Mouse (Mus musculus): ENCODE measurements around the gene Def8.
"Not testable (repeated sequence)": the region's sequence is repeated elsewhere in the genome, so short reads cannot be mapped to it uniquely, and the experiment has no call there.

Def8 gene

DNA sequence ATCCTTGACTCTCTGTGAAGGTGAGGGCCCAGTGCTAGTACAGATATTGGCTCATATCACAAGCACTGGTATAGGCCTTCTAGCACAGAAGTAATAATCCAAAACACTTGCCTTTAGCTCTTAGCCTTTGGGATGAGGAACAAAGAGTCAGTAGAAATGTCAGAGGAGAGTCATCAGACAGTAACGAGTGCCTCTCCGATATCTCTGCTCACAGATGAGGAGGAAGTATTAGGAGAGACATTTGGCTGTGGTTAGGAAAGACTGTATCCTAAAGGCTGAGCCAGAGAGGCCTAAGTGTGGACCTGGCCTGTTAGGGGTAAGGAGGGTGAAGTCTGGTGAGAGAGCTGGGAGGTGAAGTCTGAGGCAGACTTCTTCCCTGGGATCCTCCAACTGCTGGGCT lies 18.5 kb downstream of the Def8 start:
- no peak for DNase-seq

DNA sequence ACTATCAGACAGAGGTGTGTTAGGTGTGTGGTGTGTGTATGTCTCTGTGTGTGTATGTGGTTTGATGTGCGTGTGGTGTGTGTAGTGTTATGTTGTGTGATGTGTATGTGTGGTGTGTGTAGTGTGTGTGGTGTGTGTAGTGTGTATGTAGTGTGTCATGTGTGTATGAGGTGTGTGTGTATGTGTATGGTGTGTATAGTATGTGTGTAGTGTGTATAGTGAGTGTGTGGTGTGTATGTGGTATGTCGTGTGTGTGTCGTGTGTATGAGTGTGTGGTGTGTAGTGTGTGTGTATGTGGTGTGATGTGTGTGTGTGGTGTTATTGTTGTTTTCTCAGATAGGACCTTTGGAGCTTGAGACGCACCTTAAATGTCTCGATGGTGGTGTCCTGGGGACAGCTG lies 19.0 kb downstream of the Def8 start:
- DNase-seq, result no peak

DNA sequence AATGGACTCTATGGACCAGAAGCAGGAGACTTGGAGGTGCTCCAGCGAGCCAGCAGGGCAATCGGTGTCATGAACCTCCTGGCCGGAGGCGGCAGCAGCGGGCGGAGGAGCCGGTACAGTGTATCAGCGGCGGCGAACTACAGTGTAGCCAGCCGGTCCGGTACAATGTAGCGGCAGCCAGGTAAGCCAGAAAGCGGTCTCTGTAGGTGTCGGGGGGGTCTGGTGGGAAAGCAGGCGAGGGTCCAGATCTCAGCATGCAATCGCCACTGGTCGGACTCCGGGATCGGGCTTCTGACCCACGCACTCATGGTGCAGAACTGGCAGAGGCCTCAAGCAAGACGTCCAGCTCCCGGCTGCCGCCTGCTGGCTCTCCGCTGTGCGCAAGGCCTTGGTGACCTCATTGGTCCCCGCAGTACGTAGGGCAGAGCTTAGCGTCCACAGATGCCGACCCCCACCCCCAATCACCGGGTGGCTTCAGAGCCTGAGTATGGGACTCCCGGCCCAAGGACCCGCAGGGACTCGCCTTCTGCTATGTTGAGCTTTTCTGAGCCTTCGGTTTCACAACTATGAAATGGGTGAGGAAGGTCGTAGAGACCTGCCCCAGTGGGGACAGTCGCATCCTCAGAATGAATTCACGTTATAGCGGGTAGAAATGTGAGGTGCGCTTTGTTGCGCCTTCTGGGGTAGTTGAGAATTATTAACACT lies 19.7 kb downstream of the Def8 start:
- peak; percentile 94 for DNase-seq

DNA sequence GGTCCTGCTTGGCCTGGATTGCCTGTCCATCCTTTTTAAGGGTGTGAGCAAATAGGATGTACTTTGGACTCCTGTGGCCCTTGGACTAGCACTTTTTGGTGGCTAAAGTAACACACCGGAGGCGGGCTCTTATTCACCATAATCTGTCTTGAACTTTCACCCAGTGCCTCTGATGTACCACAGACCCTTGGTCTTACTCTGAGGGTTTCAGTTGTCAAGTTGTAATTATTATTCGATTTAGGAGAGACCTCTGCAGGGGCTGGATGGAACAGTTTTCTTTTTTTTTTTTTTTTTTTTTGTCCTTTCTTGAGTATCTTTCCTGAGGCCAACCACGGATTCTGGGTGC lies 20.2 kb downstream of the Def8 start:
- no peak for DNase-seq

DNA sequence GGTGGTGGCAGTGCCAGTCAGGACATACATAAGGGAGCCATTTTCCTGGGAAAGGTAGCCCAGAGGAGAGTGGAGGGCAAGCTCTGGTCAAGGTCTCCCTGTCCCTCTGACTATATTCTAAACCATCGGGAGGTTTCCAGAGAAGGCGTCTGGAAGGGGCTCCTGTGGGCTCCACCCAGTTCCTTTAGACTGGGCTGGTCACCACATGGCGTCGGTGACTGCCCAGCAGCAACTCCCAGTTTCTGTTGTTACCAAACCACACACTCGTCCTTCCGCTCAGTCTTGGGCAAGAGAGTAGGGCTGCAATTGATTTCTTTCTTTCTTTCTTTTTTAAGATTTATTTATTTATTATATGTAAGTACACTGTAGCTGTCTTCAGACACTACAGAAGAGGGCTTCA lies 20.8 kb downstream of the Def8 start:
- no peak for DNase-seq

DNA sequence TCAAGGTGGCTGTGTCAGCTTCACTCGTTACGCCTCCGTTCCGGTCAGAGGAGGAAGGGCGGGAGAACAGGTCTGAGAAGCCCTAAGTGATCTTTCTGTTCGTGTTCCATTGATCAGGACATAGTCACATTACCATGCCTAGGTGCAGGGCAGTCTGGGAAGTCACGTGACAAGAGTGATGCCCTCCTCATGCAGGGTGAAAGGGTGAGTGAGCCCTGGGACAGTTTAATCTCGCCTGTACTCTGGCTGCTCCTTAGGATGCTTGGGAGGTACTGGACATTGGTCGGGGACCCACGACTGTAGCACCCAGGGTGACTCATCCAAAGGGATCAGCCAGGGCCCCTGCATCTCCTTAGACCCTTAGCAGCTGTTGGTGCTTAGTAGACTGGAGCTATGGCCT lies 22.7 kb downstream of the Def8 start:
- DNase-seq, result no peak

DNA sequence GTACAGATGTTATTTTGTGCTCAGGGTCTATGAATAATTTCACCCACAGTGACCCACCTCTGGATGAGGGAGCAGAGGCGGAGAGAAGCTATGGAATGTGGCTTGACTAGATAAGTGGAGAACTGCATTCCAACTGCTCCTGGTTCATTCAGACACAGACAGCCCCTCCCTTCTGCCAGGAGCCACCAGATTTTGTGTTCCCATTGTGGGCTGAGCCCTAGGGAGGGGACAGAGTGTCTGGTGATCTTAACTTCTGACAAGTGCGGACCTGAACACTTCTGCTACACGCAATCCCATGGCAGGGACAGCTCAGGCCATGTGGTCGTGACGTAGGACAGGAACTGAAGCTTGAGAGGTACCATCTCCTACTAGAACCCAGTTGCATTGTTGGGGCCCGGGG lies 23.5 kb downstream of the Def8 start:
- no peak for DNase-seq

DNA sequence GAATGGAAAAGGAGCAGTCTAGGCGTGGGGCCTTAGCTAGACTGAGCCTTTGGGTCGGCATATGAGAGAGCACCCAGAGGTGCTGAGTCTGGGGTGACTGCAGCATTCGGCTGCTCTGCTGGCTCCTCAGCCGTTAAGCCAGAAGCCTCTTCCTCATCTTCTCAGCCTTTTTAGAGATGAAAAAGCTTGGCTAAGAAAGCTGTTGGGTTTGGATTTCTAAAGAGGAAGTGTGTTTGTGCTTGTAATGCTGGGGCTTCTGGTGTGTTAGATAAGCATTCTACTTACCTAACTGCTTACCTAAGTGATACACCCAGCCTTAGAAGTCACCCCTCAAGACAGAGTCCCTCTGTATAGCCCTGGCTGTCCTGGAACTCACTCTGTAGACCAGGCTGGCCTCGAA lies 27.5 kb downstream of the Def8 start:
- no peak for DNase-seq

DNA sequence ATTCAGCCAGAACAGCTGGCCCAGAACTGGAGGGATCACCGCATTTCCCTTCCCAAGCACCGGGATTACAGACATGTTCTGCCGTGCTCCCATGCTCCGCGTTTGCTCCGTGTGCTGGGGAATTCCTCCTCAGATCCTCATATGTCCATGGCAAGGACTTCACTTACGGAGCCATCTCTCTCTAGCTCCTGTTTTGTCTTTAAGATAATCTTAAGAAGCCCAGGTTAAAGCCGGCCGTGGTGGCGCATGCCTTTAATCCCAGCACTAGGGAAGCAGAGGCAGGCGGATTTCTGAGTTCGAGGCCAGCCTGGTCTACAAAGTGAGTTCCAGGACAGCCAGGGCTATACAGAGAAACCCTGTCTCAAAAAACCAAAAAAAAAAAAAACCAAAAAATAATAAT lies 28.4 kb downstream of the Def8 start:
- not testable (repeated sequence) for DNase-seq

DNA sequence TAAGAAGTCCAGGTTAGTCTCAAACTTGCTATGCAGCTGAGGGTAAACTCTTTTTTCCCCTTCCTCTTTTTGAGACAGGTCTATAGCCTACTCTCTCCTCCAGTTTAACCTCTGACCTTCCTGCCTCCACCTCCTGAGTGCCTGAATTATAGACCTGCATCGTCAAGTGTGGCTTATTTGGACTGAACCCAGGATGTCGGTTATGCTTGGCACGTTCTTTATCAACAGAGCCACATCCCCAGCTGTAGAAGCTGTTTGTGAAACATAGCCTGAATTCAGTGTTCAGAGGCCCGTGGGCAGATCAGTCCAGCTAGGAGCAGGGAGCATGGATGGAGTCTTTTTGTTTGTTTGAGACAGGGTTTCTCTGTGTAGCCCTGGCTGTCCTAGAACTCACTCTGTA lies 28.8 kb downstream of the Def8 start:
- no peak for DNase-seq

DNA sequence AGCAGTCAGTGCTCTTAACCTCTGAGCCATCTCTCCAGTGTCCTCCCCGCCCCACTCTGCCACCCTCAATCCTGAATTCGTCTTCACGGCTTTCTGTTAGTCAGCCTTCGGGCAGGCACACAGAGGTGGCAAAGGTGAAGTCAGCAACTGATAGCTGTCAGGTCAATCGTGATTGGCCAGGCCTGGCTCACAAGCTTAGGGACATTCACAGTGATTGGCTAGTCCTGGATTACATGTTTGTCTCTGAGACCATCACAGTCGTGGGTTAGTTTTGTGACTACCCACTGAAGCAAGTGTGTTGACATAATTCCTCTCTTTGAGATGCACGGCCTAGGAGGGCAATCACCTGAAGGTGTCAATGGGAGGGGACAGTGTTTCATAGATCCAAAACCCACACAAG lies 30.0 kb downstream of the Def8 start:
- no peak for DNase-seq

DNA sequence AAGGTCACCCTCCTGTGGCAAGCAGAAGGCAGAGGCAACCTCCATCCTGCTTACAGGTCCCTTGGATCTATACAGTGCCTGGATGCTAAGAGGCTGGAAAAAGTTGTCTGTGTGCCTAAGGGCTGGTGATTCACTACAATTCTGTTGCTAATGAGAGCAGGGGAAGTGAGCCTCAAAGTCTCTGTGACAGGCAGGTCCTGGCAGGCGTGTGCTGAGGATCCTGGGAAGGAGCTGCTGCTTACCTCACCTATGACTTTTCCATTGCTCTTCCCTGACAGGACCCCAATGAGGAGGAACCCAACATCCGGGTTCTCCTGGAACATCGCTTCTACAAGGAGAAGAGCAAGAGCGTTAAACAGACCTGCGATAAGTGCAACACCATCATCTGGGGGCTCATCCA lies 30.6 kb downstream of the Def8 start:
- no peak for DNase-seq

DNA sequence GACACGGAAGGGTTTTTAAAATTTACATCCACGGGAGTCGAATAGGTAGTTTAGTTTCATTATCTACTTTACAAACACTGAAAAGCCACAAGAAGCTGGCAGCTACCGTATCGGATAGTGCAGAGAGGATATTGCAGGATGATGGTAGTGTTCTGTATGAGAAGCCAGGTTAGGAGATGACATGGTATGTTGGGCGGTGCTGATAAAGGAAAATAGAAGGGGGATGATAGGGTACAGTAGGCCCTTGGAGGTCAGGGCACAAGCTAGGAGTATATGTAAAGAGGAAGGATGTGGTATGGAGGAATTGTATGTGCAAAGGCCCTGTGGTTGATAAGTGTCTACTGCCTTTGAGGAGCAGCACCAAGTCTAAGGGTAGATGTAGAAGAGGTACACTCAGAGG lies 31.2 kb downstream of the Def8 start:
- DNase-seq, result no peak

DNA sequence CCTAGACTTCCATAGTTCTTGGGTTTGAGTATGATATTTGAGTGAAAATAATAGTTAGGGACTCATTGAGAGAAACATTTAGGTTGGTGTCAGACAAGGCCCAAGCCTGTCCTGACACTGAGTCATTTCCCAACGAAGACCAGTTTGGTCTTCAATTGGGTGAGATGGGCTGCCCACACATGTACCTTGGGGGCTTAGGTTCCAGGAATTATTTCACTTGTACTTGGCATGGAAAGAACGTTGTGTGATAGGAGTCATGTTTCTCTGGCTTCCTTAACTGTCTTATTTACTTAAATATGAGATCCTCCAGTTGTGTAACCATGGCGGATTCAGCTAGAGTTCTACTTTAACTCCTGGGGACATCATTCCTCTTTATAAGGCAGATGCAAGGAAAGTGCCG lies 40.3 kb downstream of the Def8 start:
- no peak for DNase-seq

DNA sequence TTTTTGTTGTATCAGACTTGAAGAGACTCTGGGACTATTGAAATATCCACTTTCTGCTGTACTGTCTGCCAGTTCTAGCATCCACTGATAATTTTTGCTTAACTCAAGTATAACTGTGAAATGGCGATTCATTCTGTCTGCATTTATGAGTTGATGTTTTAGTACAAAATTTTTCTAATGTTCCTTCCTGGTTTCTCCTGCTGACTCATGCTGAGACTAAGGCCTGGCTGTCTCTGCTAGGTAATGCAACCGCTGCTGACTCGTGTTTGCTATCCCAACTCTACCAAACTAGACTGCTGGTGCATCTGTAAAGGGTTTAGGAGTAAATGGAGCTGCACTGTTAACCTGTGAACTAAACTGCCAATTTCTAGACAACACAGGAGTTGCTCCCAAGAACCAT lies 44.1 kb downstream of the Def8 start:
- no peak for DNase-seq

DNA sequence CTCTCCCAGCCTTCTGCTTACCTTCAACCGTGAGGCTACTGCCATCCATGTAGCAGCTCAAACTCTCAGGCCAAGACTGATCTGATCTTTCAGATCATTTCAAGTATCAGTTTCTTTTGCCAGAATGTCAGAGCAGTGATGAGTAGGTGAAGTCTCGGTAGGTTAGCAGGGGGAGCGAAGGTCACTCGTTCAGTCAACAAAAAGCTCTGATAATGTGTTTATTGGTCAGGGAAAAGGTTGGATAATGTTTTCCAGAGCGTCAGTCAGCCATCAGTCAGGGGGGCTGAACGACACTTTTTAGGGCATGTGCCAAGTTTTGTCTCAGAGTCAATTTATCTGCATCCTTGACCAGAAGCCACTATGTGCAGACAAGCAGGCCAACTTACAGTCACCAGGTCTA lies 49.7 kb downstream of the Def8 start:
- not testable (repeated sequence) for DNase-seq

DNA sequence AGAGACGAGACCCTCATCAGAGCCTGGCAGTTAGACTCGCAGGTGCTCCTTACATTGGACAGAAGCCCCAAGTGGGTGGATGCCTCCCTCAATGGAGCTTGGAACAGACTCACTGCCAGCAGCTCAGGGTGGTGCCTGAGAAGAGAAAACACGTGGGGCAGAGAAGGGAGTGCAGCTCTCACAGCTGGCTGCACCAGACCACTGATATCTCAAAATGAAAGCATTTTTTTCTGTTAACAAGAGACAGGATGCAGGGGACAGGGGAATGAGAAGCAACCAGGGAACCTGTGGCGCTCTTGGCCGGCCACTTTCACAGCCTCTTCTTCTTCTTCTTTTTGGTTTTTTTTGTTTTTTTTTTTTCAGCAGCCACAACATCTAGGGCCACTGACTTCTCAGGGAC lies 51.2 kb downstream of the Def8 start:
- DNase-seq, result not testable (repeated sequence)

DNA sequence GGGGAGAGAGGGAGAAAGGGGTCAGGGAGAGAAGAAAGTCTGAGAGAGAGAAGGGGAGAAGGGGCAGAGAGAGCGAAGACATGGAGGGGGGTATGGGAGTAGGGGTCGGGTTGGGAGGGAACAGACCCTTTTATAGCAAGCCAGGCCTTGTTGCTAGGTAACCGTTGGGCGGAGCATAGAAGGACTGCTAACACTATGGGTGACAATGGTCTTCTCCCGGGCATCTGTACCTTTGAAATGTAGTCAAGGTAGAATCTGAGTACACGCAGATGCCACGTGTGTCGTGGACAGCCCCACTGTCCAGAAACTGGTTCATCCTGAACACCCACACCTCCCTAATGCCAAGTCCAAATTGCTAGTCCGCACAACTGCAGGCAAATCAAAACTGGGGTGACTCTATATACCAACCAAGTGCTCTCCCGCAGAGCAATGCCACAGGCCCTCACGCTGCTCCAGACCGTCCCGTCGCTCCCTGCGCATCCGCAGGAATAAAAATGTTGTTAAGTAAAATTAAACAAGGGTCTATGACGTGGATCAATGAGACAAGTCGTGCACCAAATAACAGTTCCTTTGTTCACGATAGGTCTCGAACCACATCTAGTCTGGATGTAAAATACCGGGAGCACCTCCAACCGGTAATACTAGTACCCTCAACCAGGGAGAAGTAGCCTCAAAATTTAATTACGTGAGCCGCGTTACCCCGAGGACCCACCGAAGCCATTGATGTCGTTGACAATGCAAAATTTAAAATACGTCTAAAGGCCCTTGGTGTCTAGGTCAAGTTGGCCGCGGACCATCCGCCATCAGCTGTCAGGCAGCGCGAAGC lies 53.8 kb downstream of the Def8 start:
- DNase-seq, result peak; percentile 14

DNA sequence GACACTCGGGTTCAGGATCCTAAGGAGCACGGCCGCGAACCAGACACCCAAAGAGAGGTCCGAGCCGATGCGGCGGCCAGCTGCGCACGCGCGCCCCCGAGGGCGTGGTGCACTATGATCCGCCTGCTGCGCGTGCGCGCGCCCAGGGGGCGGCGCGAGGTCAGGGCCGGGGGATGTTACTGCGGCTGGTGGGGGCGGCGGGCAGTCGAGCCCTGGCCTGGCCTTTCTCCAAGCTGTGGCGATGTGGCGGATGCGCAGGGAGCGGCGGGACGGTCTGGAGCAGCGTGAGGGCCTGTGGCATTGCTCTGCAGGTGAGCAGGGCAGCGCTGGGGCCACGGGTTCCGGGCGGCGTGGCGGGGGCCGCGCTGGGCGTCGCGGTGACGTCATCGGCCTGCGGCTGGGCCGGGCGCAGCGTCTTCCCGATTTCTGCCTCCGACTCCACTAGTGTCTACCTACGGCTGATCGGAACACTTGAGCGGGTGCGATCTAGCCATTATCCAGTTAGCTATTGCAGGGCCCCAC lies 54.5 kb downstream of the Def8 start, which contains the start of gene Afg3l1:
Afg3l1 (plus strand) TSS at position 167 of the 522 bp plus-strand sequence.
- peak; percentile 93 for DNase-seq

DNA sequence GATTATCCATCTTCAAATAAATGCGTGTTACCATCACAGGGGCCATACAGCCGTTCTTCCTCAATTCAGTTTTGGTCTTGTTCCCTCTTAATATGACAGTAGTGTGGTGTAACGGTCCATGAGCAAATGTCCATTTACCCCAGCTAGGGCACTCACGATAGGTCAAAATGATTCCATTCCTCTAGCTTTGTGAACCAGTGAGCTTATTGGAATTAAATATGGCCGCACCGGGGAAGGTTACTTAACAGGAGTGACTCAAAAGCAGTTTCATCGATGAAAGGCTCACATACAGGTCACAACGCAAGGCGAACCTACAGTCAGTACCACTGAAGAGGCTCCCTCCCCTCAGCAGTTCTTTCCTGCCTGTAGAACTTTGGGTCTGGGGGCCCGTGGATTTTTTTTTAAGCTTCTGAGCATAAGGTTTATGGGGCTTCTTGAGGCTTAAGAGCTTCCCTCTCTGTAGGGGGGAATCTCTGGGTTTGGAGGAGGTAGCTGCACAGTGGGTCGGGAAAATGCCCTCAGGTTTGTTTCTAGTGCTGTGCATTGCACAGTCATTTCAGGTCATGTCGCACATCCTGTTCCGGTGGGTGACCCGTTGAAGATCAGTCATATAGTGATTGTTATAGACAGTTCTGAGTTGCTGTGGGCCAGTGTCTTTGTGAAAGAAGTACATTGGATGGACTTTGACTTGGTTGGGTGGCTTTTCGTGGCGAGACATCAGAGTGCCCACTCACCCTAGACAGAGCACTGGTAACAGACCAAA lies 55.3 kb downstream of the Def8 start:
- peak; percentile 11 for DNase-seq

DNA sequence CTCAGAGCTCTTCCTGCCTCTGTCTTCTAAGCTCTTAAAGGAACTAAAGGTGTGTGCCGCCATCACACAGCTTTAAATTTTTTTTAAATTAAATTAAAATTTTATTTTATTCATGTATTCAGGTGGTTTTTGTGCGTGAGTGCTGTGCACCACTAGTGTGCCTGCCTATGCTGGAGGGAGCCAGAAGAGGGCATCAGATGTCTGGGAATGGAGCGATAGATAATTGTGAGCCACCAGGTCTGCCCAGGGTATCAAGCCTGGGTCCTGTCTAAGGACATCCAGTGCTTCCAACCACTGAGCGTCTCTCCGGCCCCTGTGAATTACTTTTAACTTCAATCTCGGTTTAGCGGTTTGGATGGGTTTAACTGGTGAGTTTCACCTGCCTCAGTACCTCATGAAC lies 59.3 kb downstream of the Def8 start:
- peak; percentile 32 for DNase-seq

DNA sequence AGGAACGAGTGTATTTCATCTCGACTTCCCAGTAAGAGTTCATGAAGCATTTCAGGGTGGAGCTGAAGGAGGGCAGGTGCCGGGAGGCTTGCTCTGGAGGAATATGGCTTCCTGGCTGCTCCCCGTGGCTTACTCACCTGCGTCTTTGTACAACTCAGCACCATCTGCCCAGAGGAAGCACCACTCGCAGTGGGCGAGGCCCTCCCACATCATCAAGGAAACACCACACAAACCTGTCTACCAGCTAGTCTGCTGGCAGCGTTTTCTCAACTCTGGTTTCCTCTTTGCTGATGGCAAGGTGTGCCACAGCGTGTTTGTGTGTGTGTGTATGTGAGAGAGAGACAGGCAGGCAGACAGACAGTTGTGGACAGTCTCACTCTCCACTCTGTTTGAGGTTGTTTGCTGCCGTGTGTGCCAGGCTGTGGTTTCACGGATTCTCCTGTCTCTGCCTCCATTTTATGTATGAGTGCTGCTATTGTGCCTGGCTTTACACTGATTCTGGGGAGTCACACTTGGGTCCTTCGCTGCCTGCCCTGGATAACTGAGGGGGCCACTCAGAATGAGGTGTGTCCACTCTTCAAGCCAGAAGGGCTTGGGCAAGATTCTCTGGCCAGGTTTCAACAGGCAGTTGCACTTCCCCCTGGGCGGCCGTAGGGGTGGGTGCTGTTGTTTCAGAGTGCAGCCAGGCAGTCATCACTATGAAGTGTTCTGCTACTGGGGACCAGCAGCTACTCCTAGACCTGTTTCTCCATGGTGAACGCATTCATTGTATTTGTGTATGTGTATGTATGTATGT lies 68.2 kb downstream of the Def8 start:
- DNase-seq, result no peak

DNA sequence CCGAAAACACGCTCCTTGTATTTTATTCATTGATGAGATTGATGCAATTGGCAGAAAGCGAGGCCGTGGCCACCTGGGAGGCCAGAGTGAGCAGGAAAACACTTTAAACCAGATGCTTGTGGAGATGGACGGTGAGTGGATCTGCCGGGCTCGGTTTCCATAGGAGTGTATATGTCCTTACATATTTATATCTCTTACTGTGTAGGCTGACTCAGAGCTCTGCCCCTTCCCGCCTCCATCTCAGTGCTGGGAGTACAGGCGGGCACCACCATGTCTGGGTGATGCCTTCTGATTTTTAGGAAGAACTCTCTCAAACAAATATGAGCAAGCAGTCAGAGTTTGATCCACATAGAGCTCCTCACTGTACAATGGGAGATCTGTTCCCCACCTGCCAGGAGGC lies 69.6 kb downstream of the Def8 start:
- DNase-seq, result no peak

Data from thymus, postnatal 14 days (tissue).